Mouse (Mus musculus): ENCODE measurements around the gene Slc1a7.

Gene Slc1a7

DNA sequence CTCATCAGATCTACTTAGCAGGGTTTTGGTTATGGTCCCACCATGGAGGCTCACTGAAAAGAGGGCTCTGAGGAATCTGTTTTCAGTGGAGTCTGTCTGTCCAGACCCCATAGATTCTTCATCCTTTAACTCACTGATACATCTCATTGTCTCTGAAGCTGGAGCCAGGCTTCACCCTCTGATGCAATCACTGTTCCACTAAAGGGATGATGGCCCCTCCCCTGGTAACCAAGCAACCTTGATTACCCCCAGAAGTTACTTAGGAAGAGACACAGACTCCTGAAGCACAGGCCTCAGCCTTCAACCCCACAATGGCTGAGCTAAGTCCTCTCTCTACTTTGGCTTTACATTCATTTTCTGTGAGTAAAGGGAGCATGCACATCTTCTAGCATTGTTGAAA is 1.6 kb downstream of the Slc1a7 start:
- DNase-seq (ENCODE audit: low spot score) = no peak

DNA sequence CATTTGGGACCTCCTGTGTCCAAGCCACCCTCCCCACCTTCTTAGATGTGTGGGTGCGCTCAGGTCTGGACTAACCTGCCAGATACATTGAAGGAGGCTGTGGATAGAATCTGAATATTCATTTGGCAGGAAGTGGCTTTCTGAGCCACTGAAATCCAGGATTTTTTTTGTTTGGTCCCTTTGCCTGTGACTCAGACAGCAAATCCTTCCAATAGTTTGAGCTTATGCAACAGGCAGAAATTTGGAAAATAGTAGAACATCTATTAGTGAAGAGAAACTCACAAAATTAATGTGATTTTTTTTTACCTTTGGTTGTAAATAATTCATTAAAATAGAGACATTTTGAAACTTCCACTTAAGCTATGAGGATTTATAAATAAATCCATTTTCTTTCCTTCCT is 3.0 kb downstream of the Slc1a7 start:
- DNase-seq (ENCODE audit: low spot score) = no peak

DNA sequence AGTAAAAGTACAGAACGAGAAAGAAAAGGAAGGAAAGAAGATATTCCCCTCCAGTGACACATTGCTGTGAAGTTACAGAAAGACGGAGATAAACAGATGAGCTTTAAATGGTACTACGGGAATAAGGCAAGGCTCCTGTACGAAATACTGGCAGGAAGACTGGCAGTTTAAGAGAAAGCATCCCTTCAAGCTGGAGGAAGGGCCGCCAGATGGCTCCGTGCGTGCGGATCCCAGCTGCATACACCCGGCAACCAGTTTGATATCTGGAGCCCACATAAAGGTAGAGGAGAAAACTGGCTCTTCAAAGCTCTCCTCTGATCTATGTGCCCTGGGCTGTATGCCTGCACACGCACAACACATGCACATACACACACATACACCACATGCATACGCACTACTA is 6.4 kb downstream of the Slc1a7 start:
- DNase-seq (ENCODE audit: low spot score) = no peak

DNA sequence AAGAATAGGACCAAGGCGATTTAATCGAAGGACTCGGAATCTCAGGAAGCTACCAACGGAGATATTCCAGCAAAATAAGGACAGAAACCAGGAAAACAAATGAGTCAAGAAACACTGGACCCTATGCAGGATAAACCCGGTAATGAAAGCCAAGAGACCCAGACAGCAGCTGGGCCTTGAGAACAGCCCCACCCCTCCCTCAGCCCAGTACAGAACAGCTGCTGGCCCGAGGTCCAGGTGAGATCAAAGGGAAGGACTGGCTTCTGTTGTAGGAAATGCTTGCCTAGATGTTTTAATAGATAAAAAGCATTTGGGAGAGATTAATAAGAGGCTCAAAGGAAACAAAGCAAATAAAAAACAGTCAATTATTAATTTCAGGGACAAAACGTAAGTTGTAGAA is 6.9 kb downstream of the Slc1a7 start:
- no peak for DNase-seq (ENCODE audit: low spot score)

DNA sequence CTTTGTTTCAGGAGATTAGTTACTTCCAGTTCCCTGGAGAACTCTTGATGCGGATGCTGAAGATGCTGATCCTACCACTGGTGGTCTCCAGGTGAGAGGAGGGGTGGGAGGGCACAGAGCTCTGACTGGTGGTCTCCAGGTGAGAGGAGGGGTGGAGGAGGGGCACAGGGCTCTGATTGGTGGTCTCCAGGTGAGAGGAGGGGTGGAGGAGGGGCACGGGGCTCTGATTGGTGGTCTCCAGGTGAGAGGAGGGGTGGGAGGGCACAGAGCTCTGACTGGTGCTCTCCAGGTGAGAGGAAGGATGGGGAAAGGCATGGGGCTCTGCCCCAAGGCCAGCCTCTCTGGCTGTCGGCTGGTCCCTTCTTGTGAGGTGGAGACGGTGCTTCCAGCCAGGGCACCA is 9.5 kb downstream of the Slc1a7 start:
- no peak for DNase-seq (ENCODE audit: low spot score)

DNA sequence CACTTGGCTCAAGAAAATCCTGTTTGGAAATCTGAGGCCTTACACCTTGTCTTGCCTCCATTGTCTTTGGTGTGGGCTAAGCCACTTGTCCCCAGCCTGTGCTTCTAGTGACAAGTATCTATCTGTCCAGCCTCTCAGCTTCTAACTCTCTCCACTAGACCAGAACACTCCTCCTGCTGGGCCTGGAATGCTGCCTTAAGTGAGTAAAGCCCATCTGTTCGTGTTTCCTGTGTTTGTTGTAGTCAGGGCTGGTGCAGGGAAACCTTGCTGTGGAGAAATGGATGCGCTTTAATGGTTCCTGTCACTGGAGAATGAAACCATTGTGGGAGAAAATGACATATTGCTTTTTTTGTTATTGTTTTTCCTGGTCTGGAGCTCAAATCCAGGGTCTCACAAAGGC is 11.4 kb downstream of the Slc1a7 start:
- peak; percentile 56 for DNase-seq (ENCODE audit: low spot score)

DNA sequence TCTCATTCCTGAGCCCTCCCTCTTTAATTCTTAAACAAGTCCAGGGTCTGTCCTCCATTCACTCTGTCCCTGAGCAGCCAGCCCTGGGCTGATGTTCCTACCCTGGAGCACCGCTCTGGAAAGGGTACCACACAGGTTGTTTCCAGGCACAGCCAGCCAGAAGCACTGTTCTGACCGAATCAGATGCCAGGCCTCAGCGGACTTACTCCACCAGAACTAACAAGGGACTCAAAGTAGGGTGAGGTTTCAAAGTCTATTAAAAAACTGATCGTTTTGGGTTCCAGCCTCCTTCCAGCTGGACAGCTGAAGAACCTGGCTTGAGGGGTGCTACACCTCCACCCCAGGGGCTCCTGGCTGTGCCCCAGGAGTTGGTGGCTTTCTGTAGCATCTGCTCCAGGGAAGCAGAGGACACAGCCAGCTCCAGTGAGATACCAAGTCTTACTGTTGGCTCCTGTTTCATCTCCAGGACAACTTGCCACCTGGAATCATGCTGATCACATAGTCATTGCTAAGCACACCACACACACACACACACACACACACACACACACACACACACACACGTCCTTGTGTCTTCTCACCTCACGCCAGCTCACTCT is 12.0 kb downstream of the Slc1a7 start:
- DNase-seq (ENCODE audit: low spot score) = no peak

DNA sequence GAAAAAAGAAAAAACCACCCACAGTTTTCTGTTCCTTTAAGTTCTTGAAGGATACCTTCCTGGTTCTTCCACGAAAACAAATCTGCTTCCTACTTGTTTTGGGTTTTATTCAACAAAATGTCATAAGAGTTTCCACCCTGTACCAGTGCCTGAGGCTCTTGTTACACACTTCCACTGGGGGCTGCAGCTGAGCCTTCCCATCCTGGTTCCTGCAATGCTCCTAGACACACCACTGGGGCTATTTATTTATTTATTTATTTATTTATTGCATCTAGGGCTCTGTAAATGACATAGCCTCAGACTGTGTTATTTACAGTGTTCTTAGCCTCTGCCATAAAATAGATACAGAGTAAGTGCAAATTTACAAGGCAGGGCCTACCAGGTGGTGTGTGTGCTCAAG is 15.6 kb downstream of the Slc1a7 start:
- no peak for DNase-seq (ENCODE audit: low spot score)

DNA sequence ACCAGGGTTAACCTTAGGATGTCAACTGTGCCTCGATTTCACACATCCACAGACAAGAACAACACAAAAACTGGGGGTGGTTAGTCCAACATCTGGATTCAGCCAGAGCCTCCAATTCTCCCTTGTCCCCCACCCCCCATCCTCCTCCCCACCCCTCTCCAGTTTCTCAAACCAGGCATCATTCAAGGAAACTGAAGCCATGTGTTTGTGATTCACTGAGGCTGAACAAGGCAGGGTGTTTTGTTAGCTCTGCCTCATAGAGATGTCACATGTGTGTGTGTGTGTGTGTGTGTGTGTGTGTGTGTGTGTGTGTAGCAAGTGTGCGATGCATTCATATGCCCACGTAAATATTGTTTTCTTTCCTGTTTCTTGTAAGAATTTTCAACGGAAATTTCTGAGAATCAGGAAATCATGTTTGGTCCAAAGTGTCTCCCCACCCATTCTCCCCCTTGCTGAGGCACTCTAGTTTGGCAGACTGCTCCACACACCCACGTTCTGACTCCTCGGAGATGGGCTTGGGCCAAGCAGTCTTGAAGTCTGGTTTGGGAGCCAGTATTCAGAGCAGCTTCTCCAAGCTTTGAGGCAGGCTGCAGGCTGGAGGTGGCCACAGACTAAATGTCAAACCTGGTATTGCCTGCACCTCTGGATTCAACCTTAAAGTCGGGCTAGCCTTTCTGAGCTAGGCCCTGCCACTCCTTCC is 16.3 kb downstream of the Slc1a7 start:
- DNase-seq (ENCODE audit: low spot score) = peak; percentile 52

DNA sequence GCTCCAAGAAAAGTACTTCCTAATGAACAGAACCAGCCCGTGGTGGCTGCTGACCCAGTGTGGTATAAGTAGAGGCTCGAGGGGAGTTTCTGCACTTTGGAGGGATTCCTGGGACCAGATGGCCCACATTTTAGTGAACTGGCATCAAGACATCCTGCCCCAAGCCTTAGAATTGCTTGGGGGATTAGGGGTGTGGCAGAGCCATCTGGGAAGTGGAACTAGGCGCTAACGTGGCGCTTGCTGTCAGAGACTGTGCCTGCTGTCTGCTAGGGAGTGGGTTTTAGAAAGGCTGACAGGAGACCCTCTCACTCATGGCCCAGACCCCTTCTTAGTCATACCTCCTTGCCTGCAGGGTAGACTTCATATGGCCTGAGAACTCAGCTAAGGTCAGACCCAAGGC is 17.7 kb downstream of the Slc1a7 start:
- DNase-seq (ENCODE audit: low spot score) = no peak

DNA sequence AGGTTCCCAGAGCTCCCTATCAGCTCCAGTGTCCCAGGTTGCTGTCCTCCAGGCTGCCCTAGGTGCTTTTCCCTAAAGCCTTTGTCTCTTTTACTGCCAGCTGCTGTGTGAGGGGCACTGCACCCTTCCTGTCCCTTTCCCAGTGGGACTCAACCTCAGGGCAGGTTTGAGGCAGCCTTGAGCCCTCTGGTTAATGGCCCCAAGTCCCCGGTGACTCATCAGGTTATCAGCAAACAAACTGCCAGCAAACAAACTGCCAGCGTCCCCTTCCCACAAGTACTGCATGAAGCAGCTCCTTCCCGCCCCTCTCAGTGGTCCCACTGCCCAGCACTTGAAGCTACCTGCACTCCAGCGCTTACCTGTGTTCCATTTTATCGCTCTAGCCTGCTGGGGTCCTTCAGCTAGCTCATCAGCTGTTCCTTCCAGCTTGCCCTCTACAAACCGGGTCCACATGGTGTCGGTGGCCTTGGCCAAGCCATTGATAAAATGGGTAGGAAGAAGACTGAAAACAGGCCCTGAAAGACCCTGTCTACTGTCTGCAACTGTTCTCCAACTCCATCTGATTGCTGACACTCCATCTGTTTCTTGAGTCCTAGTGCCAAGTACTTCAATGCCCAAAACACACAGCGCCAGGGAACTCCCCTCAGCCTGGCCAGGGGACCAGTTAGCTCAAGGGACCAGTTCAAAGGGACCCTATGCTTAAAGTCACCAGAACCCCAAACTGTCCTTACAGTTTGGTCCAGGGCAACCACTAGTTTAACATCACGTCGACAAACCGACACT is 18.4 kb downstream of the Slc1a7 start:
- no peak for DNase-seq (ENCODE audit: low spot score)

DNA sequence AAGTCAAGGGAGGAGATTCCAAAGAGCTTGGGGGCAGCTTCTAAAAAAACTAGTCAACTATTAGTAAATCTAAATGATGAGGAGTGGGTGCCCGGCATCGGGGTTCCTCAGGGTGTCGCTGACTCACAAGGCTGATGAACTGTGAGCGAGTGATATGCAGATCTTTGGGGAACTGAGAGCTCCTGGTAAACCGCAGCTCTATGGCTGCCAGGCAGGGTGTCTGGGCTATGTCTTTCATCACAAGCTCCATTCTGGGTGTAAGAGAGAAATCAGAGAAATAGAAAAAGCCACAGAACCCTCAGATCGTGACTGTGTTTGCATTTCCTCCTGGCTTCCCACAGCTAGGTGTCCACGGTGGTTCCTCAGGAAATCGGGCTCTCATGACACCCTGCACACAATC is 20.8 kb downstream of the Slc1a7 start:
- DNase-seq (ENCODE audit: low spot score) = no peak

DNA sequence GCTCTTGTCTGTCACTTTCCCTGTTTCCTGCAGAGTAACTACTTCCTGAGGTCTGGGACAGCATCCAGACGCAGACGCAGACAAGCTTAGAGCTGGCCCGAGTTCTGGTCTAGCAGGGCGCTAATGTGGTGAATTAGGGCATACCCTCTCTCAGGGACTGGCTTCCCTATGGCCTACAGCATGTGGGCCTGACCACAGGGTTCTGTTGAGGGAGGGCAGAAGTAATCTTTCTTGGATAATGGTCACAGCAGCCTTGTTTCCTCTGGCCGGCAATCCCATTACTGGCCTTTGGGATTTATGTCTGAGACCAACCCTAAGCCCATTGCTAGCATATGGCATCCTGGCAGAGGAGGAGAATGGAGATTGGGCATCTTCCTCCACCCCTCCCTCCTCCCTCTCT is 22.7 kb downstream of the Slc1a7 start:
- no peak for DNase-seq (ENCODE audit: low spot score)

DNA sequence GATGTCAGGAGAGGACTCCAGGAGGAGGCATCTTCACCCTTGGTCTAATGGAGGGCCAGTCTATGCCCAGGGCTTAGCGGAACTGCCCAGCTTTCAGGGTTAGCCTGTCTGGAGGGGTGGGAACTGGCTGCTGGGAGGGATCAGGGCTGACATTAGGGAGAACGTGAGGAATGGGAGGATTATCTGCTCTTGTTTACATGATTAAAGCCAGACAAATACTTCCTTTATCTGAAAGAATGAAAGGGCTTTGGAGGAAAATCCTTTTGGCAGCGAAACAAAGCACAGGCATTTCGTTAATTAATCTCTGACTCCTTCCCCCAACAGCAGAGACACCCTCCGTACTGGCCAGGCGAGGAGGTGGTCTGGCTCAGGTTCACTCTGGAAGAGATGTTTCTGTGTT is 23.7 kb downstream of the Slc1a7 start:
- no peak for DNase-seq (ENCODE audit: low spot score)

DNA sequence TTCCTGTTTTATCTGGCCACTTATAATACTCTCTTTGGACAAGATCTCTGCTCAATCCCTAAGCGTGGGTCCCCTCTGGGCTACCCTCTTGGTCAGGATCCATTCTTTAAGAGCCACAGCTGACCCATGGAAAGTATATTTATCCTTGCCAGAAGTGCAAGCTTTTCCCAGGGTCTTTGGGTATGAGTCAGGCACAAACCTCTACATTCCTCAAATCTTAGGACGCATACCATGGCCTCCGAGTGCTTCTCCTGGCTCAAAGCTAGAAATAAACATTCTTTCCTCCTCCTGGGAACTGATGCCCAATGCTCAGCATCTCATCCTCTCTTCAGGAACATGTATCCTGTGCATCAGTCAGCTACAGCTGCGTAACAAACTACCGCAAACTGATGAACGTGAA is 26.9 kb downstream of the Slc1a7 start:
- no peak for DNase-seq (ENCODE audit: low spot score)

DNA sequence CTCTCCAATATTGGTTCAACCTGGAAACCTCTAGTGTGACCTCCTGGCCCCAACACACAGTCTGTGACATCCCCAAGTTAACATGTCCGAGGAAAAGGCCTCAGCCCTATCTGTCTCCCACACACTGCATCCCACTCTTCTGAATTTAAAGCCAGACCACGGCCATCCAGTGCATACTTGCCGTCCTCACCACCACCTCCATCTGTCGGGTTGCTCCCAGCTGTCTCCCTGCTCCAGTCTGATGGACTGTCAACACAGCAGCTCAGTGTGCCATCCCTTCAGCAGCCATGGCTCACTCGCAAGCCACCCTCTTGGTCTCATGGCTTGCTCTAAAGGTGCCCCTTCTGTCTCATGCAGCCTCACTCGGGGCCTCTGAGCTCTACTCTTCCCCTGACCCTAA is 27.6 kb downstream of the Slc1a7 start:
- DNase-seq (ENCODE audit: low spot score) = no peak

DNA sequence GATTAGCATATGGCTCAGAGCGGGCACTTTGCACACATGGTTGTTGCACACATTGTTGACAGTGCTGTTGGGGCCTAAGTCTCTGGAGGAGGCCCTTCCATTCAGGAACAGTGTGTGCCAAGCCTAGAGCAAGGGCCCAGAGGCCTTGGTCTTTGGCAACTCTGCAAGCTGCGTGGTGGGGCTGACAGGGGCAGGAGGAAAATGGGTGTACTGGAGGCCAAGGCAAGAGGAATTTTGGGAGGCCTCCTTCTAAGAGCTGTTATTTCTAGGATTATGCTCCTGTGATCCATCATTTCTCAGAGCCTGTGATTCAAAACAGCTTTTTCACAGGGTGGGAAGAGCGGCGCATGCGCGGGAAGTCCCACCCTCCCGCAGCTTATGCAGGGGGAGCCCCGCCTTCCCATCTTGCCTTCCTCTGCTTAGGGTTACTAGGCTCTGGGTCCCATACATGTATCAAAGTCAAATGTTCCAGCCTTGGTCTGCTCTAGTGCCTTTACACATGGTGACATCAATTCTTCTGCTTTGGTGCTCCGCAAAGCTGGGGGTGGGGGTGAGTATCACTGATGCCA is 28.4 kb downstream of the Slc1a7 start:
- DNase-seq (ENCODE audit: low spot score) = no peak

DNA sequence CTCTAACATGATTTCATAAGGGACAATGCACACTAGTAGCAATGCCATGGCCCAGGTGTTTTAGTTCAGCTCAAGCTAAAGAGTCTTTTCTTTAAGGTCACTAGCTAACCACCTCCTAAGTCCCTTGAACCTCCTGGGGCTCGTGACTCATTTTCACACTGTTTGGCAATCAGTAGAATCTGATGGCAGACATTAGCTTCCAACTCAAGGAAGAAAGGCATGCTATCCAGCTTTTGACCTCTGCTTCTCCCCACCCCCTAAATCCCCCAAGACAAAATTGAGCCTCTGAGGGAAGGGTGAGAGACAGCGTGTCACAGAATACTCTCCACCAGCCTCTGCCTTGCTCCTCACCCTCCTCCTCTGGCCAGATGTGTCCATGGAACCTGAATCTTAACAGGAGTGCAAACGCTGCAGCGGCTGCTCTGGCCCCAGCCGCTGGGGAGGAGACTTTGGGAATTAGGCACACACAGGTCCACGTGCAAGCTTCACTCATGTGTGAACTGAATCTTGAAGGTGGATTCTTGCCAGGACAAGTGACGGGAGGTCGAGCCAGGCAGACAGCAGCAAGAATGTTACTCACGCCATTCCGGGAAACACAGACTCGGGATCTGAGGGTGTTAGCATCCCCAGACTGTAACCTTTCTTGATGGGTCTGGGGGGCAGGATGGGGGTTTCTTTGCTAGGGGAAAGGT is 30.7 kb downstream of the Slc1a7 start:
- DNase-seq (ENCODE audit: low spot score) = no peak

DNA sequence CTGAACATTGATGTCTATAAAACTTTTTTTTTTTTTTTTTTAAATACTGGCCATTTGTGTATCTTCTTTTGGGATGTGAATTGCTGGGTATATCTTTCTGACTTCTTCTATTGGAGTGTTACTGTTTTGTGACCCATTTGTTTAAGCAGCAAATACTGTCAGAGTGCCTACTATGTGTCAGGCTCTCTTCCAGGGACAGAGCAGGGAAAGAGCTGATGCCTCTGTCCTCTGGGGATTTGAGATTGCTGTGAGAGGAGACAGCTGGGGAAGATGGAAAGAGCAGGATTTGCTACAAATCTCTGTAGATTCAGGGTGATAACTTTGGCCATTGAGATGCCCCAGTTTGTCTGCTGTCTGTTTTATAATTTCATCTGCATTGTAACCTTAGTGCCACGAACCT is 31.2 kb downstream of the Slc1a7 start:
- no peak for DNase-seq (ENCODE audit: low spot score)

DNA sequence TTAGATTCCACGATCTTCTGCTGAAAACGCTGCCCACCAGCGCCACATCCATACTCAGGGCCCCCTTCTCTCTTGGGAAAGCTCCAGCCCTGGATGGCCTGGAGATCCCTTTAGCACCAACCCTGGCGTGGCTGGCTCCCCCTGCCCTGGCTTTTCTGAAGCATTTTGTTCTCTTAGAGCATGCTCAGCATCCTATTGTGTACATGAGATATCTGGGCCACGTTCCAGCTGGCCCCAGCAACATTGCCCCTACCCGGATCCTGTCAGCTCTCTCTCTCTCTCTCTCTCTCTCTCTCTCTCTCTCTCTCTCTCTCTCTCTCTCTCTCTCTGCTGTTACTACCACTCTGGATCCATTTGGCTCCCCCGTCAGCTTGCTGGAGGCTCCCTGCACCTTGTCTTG is 37.2 kb downstream of the Slc1a7 start:
- no peak for DNase-seq (ENCODE audit: low spot score)

DNA sequence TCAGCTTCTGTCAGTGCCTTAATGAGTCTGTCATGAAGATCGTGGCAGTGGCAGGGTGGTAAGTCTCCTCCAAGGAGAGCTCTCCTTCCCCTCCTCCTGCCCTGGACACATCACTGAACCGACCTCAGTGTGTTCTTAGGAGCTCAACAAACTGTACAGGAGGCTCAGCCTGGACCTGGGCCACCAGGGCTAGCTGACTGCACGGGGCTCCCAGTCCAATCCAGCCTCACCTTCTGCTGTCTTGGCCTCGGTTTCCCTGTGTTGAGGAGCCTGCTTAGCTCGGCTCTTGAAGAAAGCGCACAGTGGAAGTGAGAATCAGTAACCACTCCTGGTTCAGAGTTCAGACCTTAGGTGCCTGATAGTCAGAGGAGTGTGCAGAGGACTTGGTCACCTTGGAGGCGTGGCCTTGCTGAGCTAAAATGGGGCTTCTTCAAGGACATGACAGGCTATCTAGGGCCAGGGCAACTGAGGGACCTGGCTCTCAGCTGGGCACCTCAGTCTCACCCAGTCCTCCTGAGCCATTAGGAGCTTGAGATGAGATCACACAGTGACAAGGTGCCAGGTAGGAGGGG is 39.5 kb downstream of the Slc1a7 start:
- no peak for DNase-seq (ENCODE audit: low spot score)

DNA sequence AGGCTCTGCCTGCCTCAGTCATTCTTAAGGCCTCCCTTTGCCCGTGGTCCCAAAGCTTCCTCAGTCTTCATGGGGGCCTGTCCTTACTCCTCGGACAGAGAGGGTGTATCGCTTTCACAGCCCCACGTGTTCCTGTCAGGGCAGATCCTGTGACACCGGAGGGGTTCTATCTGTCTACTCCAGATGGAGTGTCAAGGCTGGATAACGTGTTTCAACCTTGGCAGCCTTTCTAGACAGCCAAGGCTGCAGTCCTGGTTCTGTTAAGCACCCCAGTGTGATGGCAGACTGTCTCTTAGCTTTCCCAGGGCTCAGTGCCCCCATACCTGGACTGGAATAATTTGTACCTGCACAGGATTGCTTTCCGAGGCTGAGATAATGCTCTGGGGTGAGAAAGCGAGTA is 40.4 kb downstream of the Slc1a7 start:
- DNase-seq (ENCODE audit: low spot score) = no peak
